Mouse (Mus musculus) heart, embryonic 13.5 days (tissue): ENCODE results near the gene Hpn. TPM values are rescaled to one million over a fixed set of nuclear protein-coding genes. Genes with fewer than 3 reads are reported as not detected.

Experiments used
- ATAC-seq: fragments of 200-750 bp; cut with Nextera tagmentation; 2 replicates; pipeline ENCODE4 v1.8.0; 2017; ENCODE audit warnings: moderate TSS enrichment; ENCODE audit not compliant: insufficient number of reproducible peaks, low FRiP score, low TSS enrichment; ENCODE audit errors: extremely low read depth
- H3K27ac ChIP-seq: fragments of 300-500 bp; sonication (generic); replicated peaks from 2 replicates; pipeline ENCODE4 v1.5.1; 2015; ENCODE audit warnings: moderate library complexity, mild to moderate bottlenecking, inconsistent platforms
- H3K27me3 ChIP-seq: fragments of 300-500 bp; sonication (generic); replicated peaks from 2 replicates; pipeline ENCODE4 v1.6.1; 2015; ENCODE audit warnings: mild to moderate bottlenecking, inconsistent platforms
- H3K36me3 ChIP-seq: fragments of 300-500 bp; sonication (generic); 2 replicates; pipeline ENCODE4 v1.6.1; 2015; ENCODE audit warnings: mild to moderate bottlenecking, inconsistent platforms
- H3K4me1 ChIP-seq: fragments of 300-500 bp; sonication (generic); 2 replicates; pipeline ENCODE4 v1.6.1; 2015; ENCODE audit warnings: inconsistent platforms
- H3K4me2 ChIP-seq: fragments of 300-500 bp; sonication (generic); 2 replicates; pipeline ENCODE4 v1.6.1; 2015; ENCODE audit warnings: inconsistent platforms, mild to moderate bottlenecking, moderate library complexity
- H3K4me3 ChIP-seq: fragments of 300-500 bp; sonication (generic); 2 replicates; pipeline ENCODE4 v1.5.1; 2015; ENCODE audit warnings: moderate library complexity, mild to moderate bottlenecking, inconsistent platforms
- H3K9ac ChIP-seq: fragments of 300-500 bp; sonication (generic); 2 replicates; pipeline ENCODE4 v1.6.1; 2015; ENCODE audit warnings: inconsistent platforms, mild to moderate bottlenecking, moderate library complexity
- H3K9me3 ChIP-seq: fragments of 300-500 bp; sonication (generic); 2 replicates; pipeline ENCODE4 v1.6.1; 2016; ENCODE audit warnings: inconsistent platforms
- WGBS: fragments of 180-500 bp; shearing (Covaris S2); methylation state at CpG from one replicate; pipeline ENCODE4 v1.1.7; 2015; ENCODE audit warnings: mixed read lengths; 5-methylcytosine and 5-hydroxymethylcytosine counted together
- polyA plus RNA-seq: library from polyadenylated mRNA; unstranded; fragments of >200 nt; fragmentation: Nextera tagmentation; extraction: Ambion mirVana; gene quantifications from 2 replicates; pipeline ENCODE4 v1.2.1, GENCODE M21; 2015

Hpn gene
- polyA plus RNA-seq, 1 experiment from 2014 or later = 2.4 TPM

DNA sequence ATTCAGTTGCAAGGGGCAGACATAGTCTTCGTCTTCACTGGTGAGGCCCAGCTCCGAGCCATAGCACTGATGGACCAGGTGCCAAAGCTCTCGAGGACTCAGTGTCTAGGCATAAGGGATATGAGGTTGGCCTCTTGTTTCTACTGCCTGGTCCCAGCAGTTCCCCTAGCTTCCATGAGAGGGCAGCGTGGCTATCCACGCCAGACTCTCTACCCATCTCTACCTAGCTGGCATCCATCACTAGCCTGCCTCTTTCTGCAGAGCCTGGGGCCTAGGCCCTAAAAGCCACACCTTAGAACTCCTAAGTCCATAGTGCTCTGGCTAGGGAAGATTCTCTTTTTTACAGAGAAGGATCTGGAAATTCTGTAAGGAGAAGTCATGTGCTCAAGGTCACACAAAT lies 24.7 kb upstream of the Hpn start:
- peaks cover 93% of the 10 kb centered on the region for H3K36me3 ChIP-seq
- H3K9me3 ChIP-seq = no peaks in the 10 kb centered on the region
- H3K4me3 ChIP-seq = no peak overlapping the region
- 60% methylated on average over 5 of the region's 5 CpGs for WGBS
- no peak overlapping the region for H3K4me2 ChIP-seq
- no peak for ATAC-seq
- peak overlapping the region; percentile 70 for H3K27ac ChIP-seq
- H3K27me3 ChIP-seq = no peaks in the 10 kb centered on the region
- peaks cover 26% of the 10 kb centered on the region for H3K4me1 ChIP-seq
- H3K9ac ChIP-seq = 0 out of 2 replicates have a peak overlapping the region, but pooled peaks have one; percentile 50

GRCm38 (mm10) chr7:31135717-31136116 lies 20.6 kb upstream of the Hpn start:
- H3K4me1 ChIP-seq = peaks cover 22% of the 10 kb centered on the region
- no peak overlapping the region for H3K4me3 ChIP-seq
- no peak overlapping the region for H3K27ac ChIP-seq
- no peak overlapping the region for H3K9ac ChIP-seq
- ATAC-seq = no peak
- 93% methylated on average over 10 of the region's 10 CpGs for WGBS
- H3K27me3 ChIP-seq = no peaks in the 10 kb centered on the region
- peaks cover 100% of the 10 kb centered on the region for H3K36me3 ChIP-seq
- H3K4me2 ChIP-seq = no peak overlapping the region
- H3K9me3 ChIP-seq = no peaks in the 10 kb centered on the region

DNA sequence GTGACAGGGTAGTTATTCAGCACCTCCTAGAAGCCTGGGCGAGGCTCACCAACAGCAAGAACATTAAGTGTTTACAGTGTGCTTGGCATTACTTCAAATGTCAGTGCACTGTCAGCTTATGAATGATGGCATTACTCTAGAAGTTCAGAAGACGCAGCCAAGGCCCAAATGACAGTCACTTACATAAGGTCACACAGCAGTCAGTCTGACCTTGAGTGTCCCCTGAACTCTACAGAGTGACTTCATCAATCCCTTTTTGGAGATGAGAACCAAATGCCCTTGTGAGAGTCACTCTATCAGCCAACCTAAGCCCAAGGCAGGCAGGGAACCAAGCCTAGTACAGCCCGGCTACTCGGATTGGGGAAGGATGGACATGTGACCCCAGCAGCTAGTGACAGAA lies 16.8 kb upstream of the Hpn start:
- 75% methylated on average over 4 of the region's 4 CpGs for WGBS
- Histone ChIP-seq H3K4me3 (no peak overlapping the region), H3K36me3 (peaks cover 89% of the 10 kb centered on the region), H3K9ac (no peak overlapping the region), H3K4me2 (no peak overlapping the region), H3K27me3 (peaks cover 9% of the 10 kb centered on the region), H3K4me1 (peaks cover 19% of the 10 kb centered on the region), H3K9me3 (no peaks in the 10 kb centered on the region), H3K27ac (no peak overlapping the region)
- ATAC-seq = no peak

- no peak for ATAC-seq
- H3K4me1 ChIP-seq = peaks cover 27% of the 10 kb centered on the region
- 31% methylated on average over 4 of the region's 4 CpGs for WGBS
- H3K27me3 ChIP-seq = peaks cover 18% of the 10 kb centered on the region
- H3K9ac ChIP-seq = no peak overlapping the region
- no peaks in the 10 kb centered on the region for H3K9me3 ChIP-seq
- H3K4me3 ChIP-seq = no peak overlapping the region
- H3K4me2 ChIP-seq = no peak overlapping the region
- no peak overlapping the region for H3K27ac ChIP-seq
- H3K36me3 ChIP-seq = peaks cover 79% of the 10 kb centered on the region
These were observed 15.8 kb upstream of the Hpn start for GRCm38 (mm10) chr7:31130841-31131240.

DNA sequence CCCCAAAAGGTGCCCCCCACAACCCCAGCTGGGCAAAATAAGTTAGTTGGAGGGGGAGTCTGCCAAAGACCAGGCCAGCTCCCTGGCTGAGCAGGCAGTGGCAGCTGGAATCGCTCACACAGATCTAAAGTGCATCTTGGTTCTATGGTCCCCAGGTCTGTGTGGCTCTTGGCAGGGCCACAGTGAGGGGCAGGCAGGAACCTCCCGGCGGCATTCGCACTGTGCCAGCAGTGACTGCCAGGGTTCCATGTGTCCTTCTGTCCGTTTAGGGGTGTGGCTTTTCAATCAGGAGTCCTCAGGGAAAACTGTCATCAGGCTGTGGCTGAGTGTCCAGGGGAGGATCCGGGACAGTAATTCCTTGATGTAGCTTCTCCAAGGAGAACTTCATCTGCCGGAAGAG lies 15.1 kb upstream of the Hpn start:
- Histone ChIP-seq H3K4me2 (no peak overlapping the region), H3K36me3 (peaks cover 73% of the 10 kb centered on the region), H3K9me3 (no peaks in the 10 kb centered on the region), H3K27ac (no peak overlapping the region), H3K9ac (no peak overlapping the region), H3K4me3 (no peak overlapping the region), H3K27me3 (peaks cover 25% of the 10 kb centered on the region), H3K4me1 (peaks cover 28% of the 10 kb centered on the region)
- no peak for ATAC-seq
- WGBS = 87% methylated on average over 7 of the region's 7 CpGs

DNA sequence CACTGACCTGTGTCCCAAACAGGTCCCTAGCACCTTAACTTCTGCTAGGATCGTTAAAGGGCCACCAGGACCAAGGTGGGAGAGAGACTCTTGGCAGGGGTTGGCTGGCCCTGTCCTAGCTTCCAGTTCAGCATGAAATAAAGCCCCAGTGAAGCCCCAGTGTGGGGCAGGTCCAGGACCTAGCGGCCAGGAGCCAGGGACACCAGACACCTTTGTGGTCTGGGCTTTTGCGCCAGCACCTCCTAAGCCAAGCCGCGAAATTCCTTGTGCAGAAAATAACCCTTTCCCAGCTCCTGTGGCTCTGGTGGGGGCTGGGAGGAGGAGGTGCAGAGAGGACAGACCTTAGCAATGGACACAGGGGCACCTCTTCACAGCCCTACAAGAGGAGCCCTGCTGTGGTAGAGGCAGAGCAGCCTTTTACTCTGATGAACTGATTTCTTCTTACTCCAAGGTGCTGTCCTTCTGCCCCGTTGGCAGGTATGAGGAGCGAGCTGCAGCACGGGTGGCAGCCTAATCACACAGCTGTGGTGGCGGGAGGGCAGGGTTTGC lies 13.1 kb upstream of the Hpn start:
- 48% methylated on average over 9 of the region's 9 CpGs for WGBS
- no peaks in the 10 kb centered on the region for H3K9me3 ChIP-seq
- no peak overlapping the region for H3K4me2 ChIP-seq
- no peak for ATAC-seq
- H3K4me1 ChIP-seq = peaks cover 28% of the 10 kb centered on the region
- H3K27me3 ChIP-seq = peaks cover 34% of the 10 kb centered on the region
- peaks cover 53% of the 10 kb centered on the region for H3K36me3 ChIP-seq
- no peak overlapping the region; the same call in 1 of the 2 replicates for H3K9ac ChIP-seq
- H3K4me3 ChIP-seq = no peak overlapping the region
- no peak overlapping the region for H3K27ac ChIP-seq

- H3K4me2 ChIP-seq = peak within 1 kb of the TSS; percentile 99
- under 1% methylated on average over 53 of the region's 60 CpGs for WGBS
- H3K27ac ChIP-seq = no peak within 1 kb of the TSS
- no peaks in the 10 kb centered on the region for H3K9me3 ChIP-seq
- peaks cover 34% of the 10 kb centered on the region for H3K27me3 ChIP-seq
- peaks cover 28% of the 10 kb centered on the region for H3K4me1 ChIP-seq
- H3K36me3 ChIP-seq = peaks cover 42% of the 10 kb centered on the region
- peak within 1 kb of the TSS; percentile 84 for H3K9ac ChIP-seq
- no peak for ATAC-seq
- H3K4me3 ChIP-seq = peak within 1 kb of the TSS; percentile 69
These were observed 12.0 kb upstream of the Hpn start, which contains the start of gene Scn1b for GRCm38 (mm10) chr7:31126851-31127724. Gene Scn1b, minus strand, starts transcription at chr7:31127003.

DNA sequence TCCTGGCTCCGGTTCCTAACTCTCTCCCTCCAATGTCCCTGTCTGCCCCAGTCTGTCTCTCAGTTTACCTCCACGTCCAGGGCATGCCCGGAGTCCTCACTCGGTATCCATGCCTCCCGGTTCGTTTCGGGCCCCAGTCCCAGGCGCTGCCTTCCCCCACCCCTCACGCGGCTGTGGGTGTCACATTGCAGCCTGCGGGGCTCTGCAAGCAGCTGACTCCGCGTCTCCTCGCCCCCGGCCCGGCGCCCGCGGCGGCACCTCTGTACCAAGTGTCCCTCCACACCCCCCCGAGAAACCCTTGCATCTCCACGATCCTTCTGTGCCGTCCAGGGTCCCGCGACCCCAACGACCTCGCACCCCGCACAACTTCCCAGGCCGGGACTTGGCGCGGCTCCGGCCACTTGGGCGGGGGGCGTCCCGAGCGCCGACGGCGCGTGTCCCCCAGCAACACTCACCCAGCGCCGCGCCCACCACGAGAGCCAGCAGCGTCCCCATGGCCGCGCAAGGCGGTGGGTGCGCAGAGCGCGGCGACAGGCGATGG lies 11.2 kb upstream of the Hpn start:
- H3K4me1 ChIP-seq = peaks cover 24% of the 10 kb centered on the region
- peak overlapping the region; percentile 69 for H3K4me3 ChIP-seq
- no peaks in the 10 kb centered on the region for H3K9me3 ChIP-seq
- peaks cover 33% of the 10 kb centered on the region for H3K36me3 ChIP-seq
- 2% methylated on average over 53 of the region's 53 CpGs for WGBS
- no peak overlapping the region for H3K27ac ChIP-seq
- peak overlapping the region; percentile 84 for H3K9ac ChIP-seq
- H3K4me2 ChIP-seq = peak overlapping the region; percentile 99
- no peak for ATAC-seq
- H3K27me3 ChIP-seq = peaks cover 34% of the 10 kb centered on the region

DNA sequence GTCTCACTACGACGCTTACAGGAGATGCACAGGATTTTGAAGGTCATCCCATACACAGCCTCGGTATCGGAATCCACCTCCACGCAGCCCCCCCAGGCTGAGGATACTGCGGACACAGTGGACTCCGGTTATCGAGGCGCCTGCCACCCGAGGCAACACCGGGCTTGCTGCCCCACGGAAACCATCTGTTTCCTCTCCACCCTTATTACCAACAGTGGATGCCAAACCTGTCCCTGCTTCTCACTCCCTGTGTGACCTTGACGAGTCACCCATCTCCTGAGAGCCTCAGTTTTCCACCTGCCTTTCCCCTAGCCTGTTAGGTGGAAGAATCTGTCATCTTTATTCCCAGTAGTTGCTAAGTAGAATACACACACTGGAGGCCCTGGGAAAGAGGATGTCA lies 10.0 kb upstream of the Hpn start:
- H3K4me1 ChIP-seq = peaks cover 20% of the 10 kb centered on the region
- WGBS = 75% methylated on average over 13 of the region's 13 CpGs
- H3K27me3 ChIP-seq = peaks cover 34% of the 10 kb centered on the region
- no peak overlapping the region for H3K27ac ChIP-seq
- no peak overlapping the region for H3K4me3 ChIP-seq
- no peaks in the 10 kb centered on the region for H3K9me3 ChIP-seq
- ATAC-seq = no peak
- peaks cover 22% of the 10 kb centered on the region for H3K36me3 ChIP-seq
- no peak overlapping the region for H3K4me2 ChIP-seq
- H3K9ac ChIP-seq = no peak overlapping the region

DNA sequence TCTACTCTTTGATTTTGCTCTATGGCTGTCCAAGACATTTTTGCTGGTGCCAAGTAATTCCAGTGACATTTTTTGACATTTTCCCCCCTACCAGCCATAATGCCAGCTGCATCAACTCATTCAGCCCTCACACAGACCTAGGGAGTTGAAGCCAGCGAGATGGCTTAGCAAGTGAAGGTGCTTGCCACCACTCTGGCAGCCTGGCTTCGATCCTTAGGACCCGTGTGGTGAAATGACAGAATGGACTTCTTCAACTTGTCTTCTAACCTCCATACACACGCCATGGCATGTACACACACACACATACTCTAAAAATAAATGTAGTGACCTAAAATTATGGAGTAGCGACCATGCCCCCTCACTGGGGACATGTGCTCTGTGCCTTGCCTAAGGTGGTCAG lies 9.3 kb upstream of the Hpn start:
- Histone ChIP-seq H3K4me2 (no peak overlapping the region), H3K9ac (no peak overlapping the region), H3K27ac (no peak overlapping the region), H3K4me3 (no peak overlapping the region), H3K36me3 (peaks cover 14% of the 10 kb centered on the region), H3K9me3 (no peaks in the 10 kb centered on the region), H3K27me3 (peaks cover 34% of the 10 kb centered on the region), H3K4me1 (peaks cover 20% of the 10 kb centered on the region)
- no peak for ATAC-seq
- WGBS = 72% methylated on average over 5 of the region's 5 CpGs

DNA sequence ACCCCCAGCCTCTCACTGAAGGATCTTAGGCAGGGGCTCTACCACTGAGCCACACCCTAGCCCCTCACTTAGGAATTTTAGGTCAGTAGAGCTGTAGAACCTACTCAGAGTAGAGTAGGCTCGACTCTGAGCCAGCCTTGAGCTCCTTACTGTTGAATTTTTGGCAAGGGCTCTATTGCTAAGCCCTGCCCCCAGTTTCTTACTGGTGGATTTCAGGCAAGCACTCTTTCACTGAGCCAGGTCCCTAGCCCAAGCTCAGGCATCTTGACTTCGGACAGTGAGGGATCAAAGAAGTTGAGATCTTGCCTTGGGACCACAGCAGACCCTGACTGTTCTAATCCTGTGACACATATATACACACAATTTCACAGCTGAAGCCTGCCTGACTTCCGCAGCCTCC lies 8.6 kb upstream of the Hpn start:
- ATAC-seq = no peak
- Histone ChIP-seq H3K36me3 (peaks cover 8% of the 10 kb centered on the region), H3K27me3 (peaks cover 34% of the 10 kb centered on the region), H3K4me1 (peaks cover 20% of the 10 kb centered on the region), H3K4me3 (no peak overlapping the region), H3K4me2 (no peak overlapping the region), H3K9ac (no peak overlapping the region), H3K27ac (no peak overlapping the region), H3K9me3 (no peaks in the 10 kb centered on the region)
- 83% methylated on average over 3 of the region's 3 CpGs for WGBS
